Mouse (Mus musculus) retina, postnatal 7 days (tissue): ENCODE measurements around the gene Creld2.
A peak's percentile ranks its signal among the peaks of the same experiment; 100 is the strongest.
"Not testable (repeated sequence)": the region's sequence is repeated elsewhere in the genome, so short reads cannot be mapped to it uniquely, and the experiment has no call there.

ENCODE experiments used
- DNase-seq: peaks from one replicate; pipeline ENCODE4 v3.0.0-alpha.2; 2012; ENCODE audit warnings: low read depth, low spot score

Creld2 gene

GRCm38 (mm10) chr15:88819026-88819905 lies at the start of gene Creld2, which contains the start of gene Alg12:
Gene Creld2, plus strand, starts transcription at chr15:88819646.
Gene Alg12, minus strand, starts transcription at chr15:88819318.
- peak; percentile 98 for DNase-seq

DNA sequence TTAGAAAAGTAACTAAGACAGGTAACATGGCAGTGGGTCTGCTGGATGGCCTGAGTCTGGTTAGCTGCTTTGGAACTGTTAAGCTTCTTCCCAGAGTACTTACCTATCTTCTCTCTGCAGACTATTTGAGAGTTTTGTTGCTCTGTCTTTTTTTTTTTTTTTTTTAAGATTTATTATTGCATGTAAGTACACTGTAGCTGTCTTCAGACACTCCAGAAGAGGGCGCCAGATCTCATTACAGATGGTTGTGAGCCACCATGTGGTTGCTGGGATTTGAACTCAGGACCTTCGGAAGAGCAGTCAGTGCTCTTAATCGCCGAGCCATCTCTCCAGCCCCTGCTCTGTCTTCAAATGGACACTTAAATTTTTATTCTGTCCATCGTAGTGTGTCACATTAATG lies 44.8 kb upstream of the Creld2 start:
- DNase-seq: not testable (repeated sequence)

DNA sequence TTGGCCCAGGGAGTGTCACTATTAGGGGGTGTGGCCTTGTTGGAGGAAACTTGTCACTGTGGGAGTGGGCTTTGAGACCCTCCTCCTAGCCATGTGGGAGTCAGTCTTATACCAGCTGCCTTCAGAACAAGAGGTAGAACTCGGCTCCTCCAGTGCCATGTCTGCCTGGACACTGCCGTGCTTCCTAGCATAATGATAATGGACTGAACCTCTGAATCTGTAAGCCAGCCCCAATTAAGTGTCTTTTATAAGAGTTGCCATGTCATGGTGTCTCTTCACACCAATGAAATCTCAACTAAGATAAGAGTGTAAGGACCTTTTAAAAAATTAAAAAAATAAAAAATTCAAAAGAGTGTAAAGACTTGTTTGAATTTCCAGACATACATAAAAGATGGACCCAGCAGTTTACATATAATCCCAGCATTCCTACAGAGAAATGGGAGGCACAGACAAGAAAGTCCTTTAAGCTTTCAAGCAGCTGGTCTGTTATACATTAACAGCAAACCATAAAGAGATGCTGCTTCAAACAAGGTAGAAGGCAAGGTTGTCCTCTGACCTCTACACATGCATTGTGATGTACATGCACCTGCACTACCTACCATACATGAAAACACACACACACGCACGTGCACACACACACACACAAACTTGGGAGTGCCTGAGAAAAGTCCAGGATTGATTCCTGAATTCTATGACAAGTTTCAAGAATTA lies 27.2 kb upstream of the Creld2 start:
- no peak for DNase-seq

DNA sequence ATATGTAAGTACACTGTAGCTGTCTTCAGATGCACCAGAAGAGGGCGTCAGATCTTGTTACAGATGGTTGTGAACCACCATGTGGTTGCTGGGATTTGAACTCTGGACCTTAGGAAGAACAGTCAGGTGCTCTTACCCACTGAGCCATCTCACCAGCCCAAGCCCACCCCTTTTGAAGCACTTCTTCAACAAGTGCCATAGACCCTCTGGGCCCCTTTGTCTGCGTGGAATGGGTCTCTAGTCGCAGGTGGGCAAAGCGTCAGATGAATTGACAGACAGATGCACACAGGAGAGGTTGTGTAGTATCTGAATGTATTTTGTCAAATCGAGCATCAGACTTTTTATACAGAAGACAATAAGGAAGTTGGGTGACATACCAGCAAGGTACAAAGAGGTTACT lies 24.7 kb upstream of the Creld2 start:
- DNase-seq: not testable (repeated sequence)

DNA sequence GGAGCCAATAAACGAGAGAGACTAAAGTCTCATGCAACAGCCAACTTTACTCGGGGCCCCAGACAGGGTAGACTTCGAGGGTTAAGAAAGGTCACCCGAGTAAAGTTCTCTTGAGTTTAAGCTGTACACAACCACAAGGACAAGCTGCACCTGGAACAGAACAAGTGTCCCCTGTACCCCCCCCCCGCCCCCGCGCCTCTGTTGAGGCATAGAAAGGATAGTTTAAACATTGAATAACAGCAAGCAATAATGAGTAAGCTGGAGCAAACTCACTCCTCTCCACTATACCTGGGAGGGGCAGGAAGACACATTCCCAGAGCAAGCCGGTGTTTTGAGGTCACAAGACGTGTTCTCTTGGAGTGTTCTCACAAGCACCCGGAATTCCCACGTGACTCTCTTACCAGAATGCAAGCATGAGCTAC lies 19.5 kb upstream of the Creld2 start:
- no peak for DNase-seq

DNA sequence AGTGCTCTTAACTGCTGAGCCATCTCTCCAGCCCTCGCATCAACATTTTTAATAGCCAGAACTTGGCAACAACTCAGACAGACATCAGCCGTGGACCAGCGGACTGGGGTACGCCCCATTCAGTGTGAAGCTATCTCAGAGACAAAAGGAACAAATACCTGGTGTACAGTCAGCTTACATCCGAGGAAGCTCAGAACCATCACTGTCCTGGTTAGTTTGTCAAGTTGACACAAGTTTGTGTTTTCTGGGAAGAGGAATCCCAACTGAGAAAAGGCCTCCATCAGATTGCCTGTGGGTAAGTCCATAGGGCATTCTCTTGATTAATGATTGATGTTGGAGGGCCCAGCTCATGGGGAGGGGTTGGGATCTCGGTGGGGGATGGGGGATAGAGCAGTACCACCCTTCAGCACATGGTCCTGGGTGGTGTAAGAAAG lies 18.5 kb upstream of the Creld2 start:
- no peak for DNase-seq

DNA sequence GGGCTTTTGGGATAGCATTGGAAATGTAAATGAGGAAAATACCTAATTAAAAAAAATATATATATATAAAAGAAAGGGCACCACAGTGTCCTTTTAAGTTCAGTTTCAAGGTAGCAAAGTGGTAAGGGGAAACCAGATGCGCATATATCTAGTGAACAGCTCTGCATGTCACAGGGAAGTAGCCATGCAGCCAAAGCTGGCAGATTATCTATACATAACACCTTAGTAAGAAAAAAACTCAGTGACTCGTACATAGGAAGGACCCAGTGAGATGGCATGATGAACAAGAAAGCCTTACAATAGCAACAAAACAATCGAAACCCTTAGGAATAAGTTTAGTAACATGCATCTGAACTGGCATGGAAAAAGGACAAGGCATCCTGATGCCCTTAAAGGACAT lies 17.5 kb upstream of the Creld2 start:
- DNase-seq: no peak

GRCm38 (mm10) chr15:88802348-88802747 lies 17.1 kb upstream of the Creld2 start:
- DNase-seq: no peak

GRCm38 (mm10) chr15:88808121-88808520 lies 11.3 kb upstream of the Creld2 start:
- DNase-seq: no peak

GRCm38 (mm10) chr15:88810369-88810768 lies 9.1 kb upstream of the Creld2 start:
- DNase-seq: no peak

DNA sequence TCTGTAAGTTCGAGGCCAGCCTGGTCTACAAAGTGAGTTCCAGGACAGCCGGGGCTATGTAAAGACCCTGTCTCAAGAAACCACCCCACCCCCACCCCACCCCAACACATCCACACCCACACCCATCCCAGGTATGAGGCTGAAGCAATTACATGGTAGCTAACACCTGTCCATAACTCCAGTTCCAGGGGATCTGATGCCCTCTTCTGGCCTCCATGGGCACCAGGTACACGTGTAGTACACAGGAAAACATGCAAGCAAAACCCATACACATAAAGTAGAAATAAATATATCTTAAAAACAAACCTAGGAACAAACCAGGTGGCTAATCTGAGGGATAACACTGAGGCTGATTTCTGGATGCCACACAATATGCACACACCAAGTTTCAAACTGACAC lies 6.2 kb upstream of the Creld2 start:
- no peak for DNase-seq

DNA sequence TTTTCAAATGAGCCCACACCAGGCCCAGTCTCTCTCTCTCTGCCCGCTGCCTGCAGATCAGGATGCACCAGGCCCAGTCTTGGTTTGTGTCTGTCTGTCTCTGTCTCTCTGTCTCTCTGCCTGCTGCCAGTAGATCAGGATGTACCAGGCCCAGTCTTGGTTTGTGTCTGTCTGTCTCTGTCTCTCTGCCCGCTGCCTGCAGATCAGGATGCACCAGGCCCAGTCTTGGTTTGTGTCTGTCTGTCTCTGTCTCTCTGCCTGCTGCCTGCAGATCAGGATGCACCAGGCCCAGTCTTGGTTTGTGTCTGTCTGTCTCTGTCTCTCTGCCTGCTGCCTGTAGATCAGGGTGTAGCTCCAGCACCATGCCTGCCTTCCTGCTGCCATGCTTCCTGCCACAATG lies 5.6 kb upstream of the Creld2 start:
- not testable (repeated sequence) for DNase-seq

DNA sequence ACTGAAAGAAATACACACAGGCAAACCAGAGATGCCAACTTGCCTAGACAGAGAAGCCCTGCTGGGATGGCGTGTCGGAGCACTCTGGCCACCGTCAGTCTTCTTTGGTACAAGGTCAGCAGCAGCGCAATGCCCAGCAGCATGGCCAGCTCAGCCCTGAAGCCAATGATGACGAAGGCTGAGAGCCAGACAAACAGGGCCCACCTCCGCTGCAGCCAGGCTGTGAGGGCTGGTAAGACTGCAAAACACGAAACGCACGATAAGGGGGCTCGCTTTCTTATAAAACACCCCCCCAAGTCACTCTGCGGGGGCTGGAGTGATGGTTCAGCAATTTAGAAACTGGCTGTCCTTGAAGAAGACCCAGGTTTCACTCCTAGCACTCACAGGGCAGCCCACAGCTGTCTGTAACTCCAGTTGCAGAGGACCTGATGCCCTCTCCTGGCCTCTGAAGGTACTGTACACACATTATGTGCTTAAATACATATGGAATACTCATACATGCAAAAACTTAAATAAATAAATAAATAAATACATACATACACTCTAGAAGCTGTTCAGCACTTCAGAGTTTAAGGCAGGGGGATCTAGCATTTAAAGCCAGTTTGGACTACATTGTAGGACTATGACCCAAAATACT lies 4.9 kb upstream of the Creld2 start:
- DNase-seq: no peak

DNA sequence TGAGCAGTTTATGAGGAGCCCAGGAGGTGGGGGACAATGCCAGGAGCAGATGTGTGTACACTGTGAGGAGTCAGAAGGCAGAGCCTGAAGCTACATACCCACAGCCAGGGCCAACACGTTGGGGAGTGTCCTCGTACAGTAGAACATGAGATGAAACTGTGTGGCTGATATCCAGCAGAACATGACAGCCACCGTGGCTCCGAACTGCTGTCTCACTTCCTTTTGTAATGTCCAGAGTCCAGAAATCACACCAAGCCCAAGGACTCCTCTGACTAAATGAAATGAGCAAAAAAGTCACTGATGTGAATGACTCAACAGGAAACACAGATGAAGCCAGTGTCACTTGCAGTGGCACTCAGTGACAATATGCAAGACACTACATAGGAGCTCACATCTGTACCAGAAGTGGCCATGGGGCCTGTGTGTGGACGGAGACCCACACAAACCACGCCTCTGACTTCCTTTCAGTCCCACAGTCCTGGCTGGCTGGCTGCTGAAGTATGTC lies 4.2 kb upstream of the Creld2 start:
- DNase-seq: no peak

- DNase-seq: no peak
These were observed 459 bp downstream of the Creld2 start for GRCm38 (mm10) chr15:88819906-88820303.

- no peak for DNase-seq
These were observed 2.0 kb downstream of the Creld2 start for GRCm38 (mm10) chr15:88821403-88821802.

GRCm38 (mm10) chr15:88822513-88822912 lies 3.1 kb downstream of the Creld2 start:
- no peak for DNase-seq

GRCm38 (mm10) chr15:88823376-88823775 lies 3.9 kb downstream of the Creld2 start:
- no peak for DNase-seq

GRCm38 (mm10) chr15:88827466-88827865 lies 8.0 kb downstream of the Creld2 start:
- DNase-seq: no peak

GRCm38 (mm10) chr15:88827991-88828799 lies 8.7 kb downstream of the Creld2 start:
- DNase-seq: no peak
